Mouse (Mus musculus) heart, adult 11 months (tissue): ENCODE results near the gene Acap2.
A peak's percentile ranks its signal among the peaks of the same experiment; 100 is the strongest.

ENCODE experiments used
- DNase-seq: peaks from one replicate; pipeline ENCODE4 v3.0.0; 2022

Gene Acap2

GRCm38 (mm10) chr16:31205187-31205586, 4.1 kb upstream of the Acap2 start:
- DNase-seq: peak; percentile 82

GRCm38 (mm10) chr16:31204216-31204615, 3.2 kb upstream of the Acap2 start:
- DNase-seq: peak; percentile 43

GRCm38 (mm10) chr16:31201704-31202103, 659 bp upstream of the Acap2 start:
- peak; percentile 30 for DNase-seq

GRCm38 (mm10) chr16:31199926-31200789, 887 bp downstream of the Acap2 start:
- peak; percentile 98 for DNase-seq

- peak; percentile 97 for DNase-seq
Measured at GRCm38 (mm10) chr16:31199591-31199925, 1.5 kb downstream of the Acap2 start.

GRCm38 (mm10) chr16:31196971-31197370, 4.1 kb downstream of the Acap2 start:
- no peak for DNase-seq

- no peak for DNase-seq
Measured at GRCm38 (mm10) chr16:31192526-31192925, 8.5 kb downstream of the Acap2 start.

GRCm38 (mm10) chr16:31191818-31192217, 9.2 kb downstream of the Acap2 start:
- DNase-seq: peak; percentile 96

GRCm38 (mm10) chr16:31190426-31190825, 10.6 kb downstream of the Acap2 start:
- no peak for DNase-seq

GRCm38 (mm10) chr16:31189291-31189690, 11.8 kb downstream of the Acap2 start:
- DNase-seq: peak; percentile 65

- DNase-seq: peak; percentile 46
Measured at GRCm38 (mm10) chr16:31188799-31189198, 12.2 kb downstream of the Acap2 start.

GRCm38 (mm10) chr16:31188270-31188669, 12.8 kb downstream of the Acap2 start:
- DNase-seq: peak; percentile 83

GRCm38 (mm10) chr16:31187192-31187591, 13.9 kb downstream of the Acap2 start:
- DNase-seq: no peak

GRCm38 (mm10) chr16:31185757-31186156, 15.3 kb downstream of the Acap2 start:
- DNase-seq: peak; percentile 81

- no peak for DNase-seq
Measured at GRCm38 (mm10) chr16:31184727-31185126, 16.3 kb downstream of the Acap2 start.

- peak; percentile 95 for DNase-seq
Measured at GRCm38 (mm10) chr16:31182576-31182975, 18.5 kb downstream of the Acap2 start.

GRCm38 (mm10) chr16:31180843-31181242, 20.2 kb downstream of the Acap2 start:
- no peak for DNase-seq

GRCm38 (mm10) chr16:31179384-31179783, 21.7 kb downstream of the Acap2 start:
- DNase-seq: no peak

- DNase-seq: no peak
Measured at GRCm38 (mm10) chr16:31174880-31175638, 26.0 kb downstream of the Acap2 start.

GRCm38 (mm10) chr16:31172229-31172628, 28.8 kb downstream of the Acap2 start:
- DNase-seq: no peak

- DNase-seq: no peak
Measured at GRCm38 (mm10) chr16:31171418-31171817, 29.6 kb downstream of the Acap2 start.

- DNase-seq: no peak
Measured at GRCm38 (mm10) chr16:31170297-31170696, 30.7 kb downstream of the Acap2 start.

GRCm38 (mm10) chr16:31169596-31169995, 31.4 kb downstream of the Acap2 start:
- DNase-seq: no peak

- DNase-seq: no peak
Measured at GRCm38 (mm10) chr16:31167934-31168333, 33.1 kb downstream of the Acap2 start.
